8 mouse cellular contexts compared by ENCODE assay signal in genomic region chr2:170344502-170345409, GRCm38 (mm10).
DNase-seq lines count a peak whose midpoint lies in the region; ATAC-seq and TF ChIP-seq lines count a peak whose summit lies in the region.

No protein-coding gene starts in this region.

- peaks cover 37% of the 10 kb centered on the region for H3K4me1 ChIP-seq in heart, embryonic 12.5 days (replicated peaks)
- H3K4me1 ChIP-seq in intestine, embryonic 16.5 days (ENCODE audit: control insufficient read depth, insufficient read depth, low read length): peaks cover 37% of the 10 kb centered on the region
- peaks cover 9% of the 10 kb centered on the region for H3K4me1 ChIP-seq in midbrain, embryonic 16.5 days (ENCODE audit: control insufficient read depth, insufficient read depth, low read length)

- no peak for TF ChIP-seq POLR2A in brain, embryonic 14.5 days (IDR thresholded peaks at IDR 0.05; ENCODE audit: borderline replicate concordance, extremely low read depth, insufficient read depth, insufficient read length, poor library complexity, severe bottlenecking)

- H3K4me2 ChIP-seq in heart, embryonic 12.5 days: peak overlapping the region; percentile 20; the same call in 1 of the 2 replicates
- H3K4me2 ChIP-seq in intestine, embryonic 16.5 days (ENCODE audit: low read depth, low read length): peak overlapping the region; percentile 45
- no peak overlapping the region for H3K4me2 ChIP-seq in midbrain, embryonic 16.5 days (ENCODE audit: low read length)

- no peak overlapping the region for H3K4me3 ChIP-seq in heart, embryonic 12.5 days
- H3K4me3 ChIP-seq in intestine, embryonic 16.5 days (ENCODE audit: low read length): 0 out of 2 replicates have a peak overlapping the region, but pooled peaks have one; percentile 6
- no peak overlapping the region for H3K4me3 ChIP-seq in midbrain, embryonic 16.5 days (ENCODE audit: low read depth, low read length)

- peak overlapping the region; percentile 57; the same call in 1 of the 2 replicates for H3K9ac ChIP-seq in heart, embryonic 12.5 days
- peak overlapping the region; percentile 61 for H3K9ac ChIP-seq in intestine, embryonic 16.5 days (ENCODE audit: low read depth, low read length)
- H3K9ac ChIP-seq in midbrain, embryonic 16.5 days (ENCODE audit: low read depth, low read length): no peak overlapping the region

- H3K27ac ChIP-seq in heart, embryonic 12.5 days (ENCODE audit: poor library complexity, severe bottlenecking): peak overlapping the region; percentile 36; the same call in 1 of the 2 replicates
- H3K27ac ChIP-seq in intestine, embryonic 16.5 days (ENCODE audit: low read length): peak overlapping the region; percentile 98
- H3K27ac ChIP-seq in midbrain, embryonic 16.5 days (ENCODE audit: low read length): peak overlapping the region; percentile 55

- TF ChIP-seq CTCF in brain, embryonic 14.5 days (IDR thresholded peaks at IDR 0.05; ENCODE audit: borderline replicate concordance, extremely low read depth, insufficient read depth, insufficient read length): no peak

- no peaks in the 10 kb centered on the region for H3K36me3 ChIP-seq in heart, embryonic 12.5 days
- H3K36me3 ChIP-seq in intestine, embryonic 16.5 days (ENCODE audit: control insufficient read depth, insufficient read depth, low read length): no peaks in the 10 kb centered on the region
- H3K36me3 ChIP-seq in midbrain, embryonic 16.5 days (ENCODE audit: control insufficient read depth, insufficient read depth, low read length): no peaks in the 10 kb centered on the region

- H3K27me3 ChIP-seq in heart, embryonic 12.5 days (replicated peaks): no peaks in the 10 kb centered on the region
- H3K27me3 ChIP-seq in intestine, embryonic 16.5 days (replicated peaks; ENCODE audit: control insufficient read depth, insufficient read depth, low read length): no peaks in the 10 kb centered on the region
- H3K27me3 ChIP-seq in midbrain, embryonic 16.5 days (ENCODE audit: control insufficient read depth, insufficient read depth, low read depth, low read length): no peaks in the 10 kb centered on the region

- no peak for DNase-seq in heart, adult 9 months (ENCODE audit: low spot score in 2 of 2)
- peak; percentile 63 for DNase-seq in brain, embryonic 14.5 days (ENCODE audit: low read depth)
- DNase-seq in layer of hippocampus, adult 11-12 months (ENCODE audit: low spot score): no peak
- DNase-seq in spleen, postnatal 36 days (ENCODE audit: low spot score in 2 of 2): no peak

- ATAC-seq in heart, embryonic 12.5 days (ENCODE audit: insufficient number of reproducible peaks, low FRiP score): no peak
- peak; percentile 36 for ATAC-seq in intestine, embryonic 16.5 days
- no peak for ATAC-seq in midbrain, embryonic 16.5 days
- ATAC-seq in granulocyte monocyte progenitor cell, adult 5-6 weeks (replicated peaks; ENCODE audit: poor library complexity, severe bottlenecking): no peak

- H3K9me3 ChIP-seq in heart, embryonic 12.5 days (replicated peaks): no peaks in the 10 kb centered on the region
- H3K9me3 ChIP-seq in intestine, embryonic 16.5 days (ENCODE audit: control insufficient read depth, low read length): no peaks in the 10 kb centered on the region
- H3K9me3 ChIP-seq in midbrain, embryonic 16.5 days (replicated peaks; ENCODE audit: control insufficient read depth, low read length, poor library complexity, severe bottlenecking): no peaks in the 10 kb centered on the region

- 25% methylated on average over 17 of the region's 18 CpGs for WGBS in heart, embryonic 12.5 days
- 8% methylated on average over 18 of the region's 18 CpGs for WGBS in intestine, embryonic 16.5 days
- WGBS in midbrain, embryonic 16.5 days: 18% methylated on average over 17 of the region's 18 CpGs

Comparison
In these comparisons a context has a peak if more than half of its experiments do, and no peak if none do; other contexts are left out.
1. H3K27ac ChIP-seq: peak in every context shown above with its lines; median percentile 98 in intestine, embryonic 16.5 days; 55 in midbrain, embryonic 16.5 days; 36 in heart, embryonic 12.5 days.